Mouse (Mus musculus) forebrain, embryonic 12.5 days (tissue): Measurements from ENCODE around the gene Pcdh7. TPM values are rescaled to one million over a fixed set of nuclear protein-coding genes. Genes with fewer than 3 reads are reported as not detected.

ENCODE experiments used
- ATAC-seq: fragments of 200-750 bp; cut with Nextera tagmentation; 2 replicates; pipeline ENCODE4 v1.8.0; 2017; ENCODE audit warnings: moderate TSS enrichment; ENCODE audit not compliant: low FRiP score
- H3K27ac ChIP-seq: fragments of 300-500 bp; sonication (generic); 2 replicates; pipeline ENCODE4 v1.5.1; 2016; ENCODE audit warnings: mild to moderate bottlenecking
- H3K27me3 ChIP-seq: fragments of 300-500 bp; sonication (generic); 2 replicates; pipeline ENCODE4 v1.6.1; 2016; ENCODE audit warnings: mild to moderate bottlenecking
- H3K36me3 ChIP-seq: fragments of 300-500 bp; sonication (generic); replicated peaks from 2 replicates; pipeline ENCODE4 v1.6.1; 2016; ENCODE audit warnings: mild to moderate bottlenecking
- H3K4me1 ChIP-seq: fragments of 300-500 bp; sonication (generic); 2 replicates; pipeline ENCODE4 v1.6.1; 2016
- H3K4me2 ChIP-seq: fragments of 300-500 bp; sonication (generic); 2 replicates; pipeline ENCODE4 v1.6.1; 2016; ENCODE audit warnings: mild to moderate bottlenecking, moderate library complexity
- H3K4me3 ChIP-seq: fragments of 300-500 bp; sonication (generic); replicated peaks from 2 replicates; pipeline ENCODE4 v1.5.1; 2016; ENCODE audit warnings: mild to moderate bottlenecking
- H3K9ac ChIP-seq: fragments of 300-500 bp; sonication (generic); 2 replicates; pipeline ENCODE4 v1.6.1; 2016; ENCODE audit warnings: mild to moderate bottlenecking
- H3K9me3 ChIP-seq: fragments of 300-500 bp; sonication (generic); 2 replicates; pipeline ENCODE4 v1.6.1; 2016
- WGBS: fragments of 180-500 bp; shearing (Covaris S2); methylation state at CpG from one replicate; pipeline ENCODE4 v1.1.7; 2016; 5-methylcytosine and 5-hydroxymethylcytosine counted together
- polyA plus RNA-seq: library from polyadenylated mRNA; unstranded; fragments of >200 nt; fragmentation: Nextera tagmentation; extraction: Ambion mirVana; gene quantifications from 2 replicates; pipeline ENCODE4 v1.2.1, GENCODE M21; 2016

The Pcdh7 gene
- polyA plus RNA-seq, 1 experiment from 2014 or later: 9.4 TPM

GRCm38 (mm10) chr5:57907218-57907617, 189.5 kb downstream of the Pcdh7 start:
- 81% methylated on average over 4 of the region's 4 CpGs for WGBS
- H3K4me3 ChIP-seq: no peak overlapping the region
- ATAC-seq: no peak
- H3K36me3 ChIP-seq: no peaks in the 10 kb centered on the region
- no peak overlapping the region for H3K27ac ChIP-seq
- no peak overlapping the region for H3K9ac ChIP-seq
- H3K4me2 ChIP-seq: no peak overlapping the region
- no peaks in the 10 kb centered on the region for H3K27me3 ChIP-seq
- no peaks in the 10 kb centered on the region for H3K9me3 ChIP-seq
- no peaks in the 10 kb centered on the region for H3K4me1 ChIP-seq

- no peak for ATAC-seq
- 92% methylated on average over 5 of the region's 5 CpGs for WGBS
- no peak overlapping the region for H3K4me2 ChIP-seq
- no peak overlapping the region for H3K9ac ChIP-seq
- no peaks in the 10 kb centered on the region for H3K9me3 ChIP-seq
- H3K4me1 ChIP-seq: no peaks in the 10 kb centered on the region
- H3K36me3 ChIP-seq: no peaks in the 10 kb centered on the region
- no peak overlapping the region for H3K4me3 ChIP-seq
- H3K27me3 ChIP-seq: no peaks in the 10 kb centered on the region
- H3K27ac ChIP-seq: no peak overlapping the region
Observed at GRCm38 (mm10) chr5:57921140-57921539, 203.4 kb downstream of the Pcdh7 start.

DNA sequence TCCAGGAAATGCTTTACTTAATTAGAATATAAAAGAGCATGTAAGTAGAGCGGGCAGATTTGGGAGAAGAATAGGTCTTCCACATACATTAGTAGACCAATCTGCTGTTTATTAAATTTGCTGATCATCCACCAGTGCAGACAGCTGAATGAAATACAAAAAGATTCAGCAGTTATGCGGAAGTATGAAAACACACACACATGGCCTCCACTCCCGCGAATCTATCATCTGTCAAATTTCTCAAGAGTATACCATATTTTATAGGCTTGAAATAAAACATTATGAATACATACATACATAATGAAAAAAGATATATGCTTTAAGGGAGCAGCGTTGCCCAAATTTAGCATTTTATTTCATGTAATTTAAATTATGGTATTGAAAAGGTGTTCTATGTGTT, 213.6 kb downstream of the Pcdh7 start:
- H3K36me3 ChIP-seq: no peaks in the 10 kb centered on the region
- H3K27ac ChIP-seq: no peak overlapping the region
- 89% methylated on average over 5 of the region's 5 CpGs for WGBS
- H3K4me2 ChIP-seq: no peak overlapping the region
- H3K4me1 ChIP-seq: no peaks in the 10 kb centered on the region
- no peaks in the 10 kb centered on the region for H3K27me3 ChIP-seq
- no peak overlapping the region for H3K9ac ChIP-seq
- no peak overlapping the region for H3K4me3 ChIP-seq
- no peak for ATAC-seq
- no peaks in the 10 kb centered on the region for H3K9me3 ChIP-seq

- ATAC-seq: no peak
- Histone ChIP-seq H3K27ac (no peak overlapping the region), H3K27me3 (no peaks in the 10 kb centered on the region), H3K9ac (no peak overlapping the region), H3K4me1 (no peaks in the 10 kb centered on the region), H3K36me3 (no peaks in the 10 kb centered on the region), H3K4me2 (no peak overlapping the region), H3K9me3 (no peaks in the 10 kb centered on the region), H3K4me3 (no peak overlapping the region)
- 90% methylated on average over 5 of the region's 5 CpGs for WGBS
Observed at GRCm38 (mm10) chr5:57931738-57932137, 214.0 kb downstream of the Pcdh7 start.

- Histone ChIP-seq H3K4me1 (no peaks in the 10 kb centered on the region), H3K4me2 (no peak overlapping the region), H3K9ac (no peak overlapping the region), H3K27ac (no peak overlapping the region), H3K36me3 (no peaks in the 10 kb centered on the region), H3K27me3 (no peaks in the 10 kb centered on the region), H3K9me3 (no peaks in the 10 kb centered on the region), H3K4me3 (no peak overlapping the region)
- WGBS: 88% methylated on average over 2 of the region's 2 CpGs
- ATAC-seq: no peak
Observed at GRCm38 (mm10) chr5:57934666-57935065, 216.9 kb downstream of the Pcdh7 start.

DNA sequence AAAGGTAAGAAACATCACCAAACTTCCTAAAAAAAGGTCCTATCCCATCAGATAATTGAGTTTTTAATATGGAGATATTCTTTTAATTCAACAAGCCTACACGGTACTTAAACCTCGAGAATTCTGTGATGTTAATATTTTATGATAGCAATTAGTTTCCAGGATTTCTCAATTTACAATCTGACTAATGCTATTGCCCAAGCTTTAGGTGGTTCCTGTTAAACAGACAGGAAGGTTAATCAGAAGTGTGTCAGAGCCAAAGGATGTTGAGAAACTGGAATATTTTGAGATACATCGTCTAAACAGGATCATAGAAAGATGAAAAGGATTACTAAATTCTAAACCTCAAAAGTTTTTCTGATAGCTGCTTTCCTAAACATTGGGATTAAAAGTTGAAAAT, 222.7 kb downstream of the Pcdh7 start:
- WGBS: 89% methylated on average over 3 of the region's 3 CpGs
- Histone ChIP-seq H3K9ac (no peak overlapping the region), H3K27me3 (no peaks in the 10 kb centered on the region), H3K4me1 (no peaks in the 10 kb centered on the region), H3K4me2 (no peak overlapping the region), H3K9me3 (no peaks in the 10 kb centered on the region), H3K36me3 (no peaks in the 10 kb centered on the region), H3K4me3 (no peak overlapping the region), H3K27ac (no peak overlapping the region)
- no peak for ATAC-seq

- Histone ChIP-seq H3K27ac (no peak overlapping the region), H3K4me3 (no peak overlapping the region), H3K27me3 (no peaks in the 10 kb centered on the region), H3K9me3 (no peaks in the 10 kb centered on the region), H3K36me3 (no peaks in the 10 kb centered on the region), H3K4me2 (no peak overlapping the region), H3K4me1 (no peaks in the 10 kb centered on the region), H3K9ac (no peak overlapping the region)
- WGBS: 94% methylated on average over 2 of the region's 2 CpGs
- no peak for ATAC-seq
Observed at GRCm38 (mm10) chr5:57943176-57943575, 225.4 kb downstream of the Pcdh7 start.

- Histone ChIP-seq H3K4me2 (no peak overlapping the region), H3K27ac (no peak overlapping the region), H3K4me3 (no peak overlapping the region), H3K36me3 (no peaks in the 10 kb centered on the region), H3K9me3 (no peaks in the 10 kb centered on the region), H3K9ac (no peak overlapping the region), H3K4me1 (no peaks in the 10 kb centered on the region), H3K27me3 (no peaks in the 10 kb centered on the region)
- 93% methylated on average over 2 of the region's 2 CpGs for WGBS
- ATAC-seq: no peak
Observed at GRCm38 (mm10) chr5:57943611-57944010, 225.8 kb downstream of the Pcdh7 start.

- H3K4me1 ChIP-seq: no peaks in the 10 kb centered on the region
- H3K27ac ChIP-seq: no peak overlapping the region
- no peak overlapping the region for H3K4me3 ChIP-seq
- H3K36me3 ChIP-seq: no peaks in the 10 kb centered on the region
- no peak for ATAC-seq
- H3K4me2 ChIP-seq: no peak overlapping the region
- no peaks in the 10 kb centered on the region for H3K9me3 ChIP-seq
- 66% methylated on average over 3 of the region's 3 CpGs for WGBS
- no peaks in the 10 kb centered on the region for H3K27me3 ChIP-seq
- no peak overlapping the region for H3K9ac ChIP-seq
Observed at GRCm38 (mm10) chr5:57945419-57945818, 227.7 kb downstream of the Pcdh7 start.

- no peaks in the 10 kb centered on the region for H3K9me3 ChIP-seq
- no peak overlapping the region for H3K4me2 ChIP-seq
- no peaks in the 10 kb centered on the region for H3K36me3 ChIP-seq
- no peaks in the 10 kb centered on the region for H3K4me1 ChIP-seq
- no peak overlapping the region for H3K4me3 ChIP-seq
- 59% methylated on average over 1 of the region's 1 CpGs for WGBS
- ATAC-seq: no peak
- no peak overlapping the region for H3K9ac ChIP-seq
- no peaks in the 10 kb centered on the region for H3K27me3 ChIP-seq
- no peak overlapping the region for H3K27ac ChIP-seq
Observed at GRCm38 (mm10) chr5:57959317-57959716, 241.6 kb downstream of the Pcdh7 start.

DNA sequence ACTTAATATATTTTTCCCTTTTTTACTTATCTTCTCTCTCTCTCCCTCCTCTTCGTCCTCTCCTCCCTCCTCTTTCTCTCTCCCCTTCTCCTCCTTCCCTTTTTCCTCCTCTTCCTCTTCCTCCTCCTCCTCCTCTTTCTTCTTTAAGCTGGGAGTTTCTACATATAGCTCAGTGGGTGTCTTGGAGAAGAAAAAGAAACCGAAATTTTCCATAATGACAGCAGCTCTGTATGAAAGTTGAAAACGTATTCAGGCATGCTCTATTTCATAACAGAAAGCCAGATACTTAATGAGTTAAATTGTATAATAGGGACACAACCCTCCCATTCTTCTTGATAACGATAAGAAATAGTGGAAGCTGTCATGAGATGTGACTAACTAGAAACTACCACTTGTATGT, 246.0 kb downstream of the Pcdh7 start:
- Histone ChIP-seq H3K4me2 (no peak overlapping the region), H3K9me3 (no peaks in the 10 kb centered on the region), H3K27me3 (no peaks in the 10 kb centered on the region), H3K27ac (no peak overlapping the region), H3K4me1 (no peaks in the 10 kb centered on the region), H3K9ac (no peak overlapping the region), H3K36me3 (no peaks in the 10 kb centered on the region), H3K4me3 (no peak overlapping the region)
- 60% methylated on average over 4 of the region's 4 CpGs for WGBS
- no peak for ATAC-seq

GRCm38 (mm10) chr5:57964201-57964600, 246.4 kb downstream of the Pcdh7 start:
- no peaks in the 10 kb centered on the region for H3K9me3 ChIP-seq
- H3K4me3 ChIP-seq: no peak overlapping the region
- no peaks in the 10 kb centered on the region for H3K36me3 ChIP-seq
- no peaks in the 10 kb centered on the region for H3K27me3 ChIP-seq
- no peak overlapping the region for H3K9ac ChIP-seq
- H3K27ac ChIP-seq: no peak overlapping the region
- no peak for ATAC-seq
- no peaks in the 10 kb centered on the region for H3K4me1 ChIP-seq
- no peak overlapping the region for H3K4me2 ChIP-seq
- 91% methylated on average over 4 of the region's 4 CpGs for whole genome bisulfite sequencing

GRCm38 (mm10) chr5:57993584-57993983, 275.8 kb downstream of the Pcdh7 start:
- 75% methylated on average over 2 of the region's 2 CpGs for WGBS
- H3K4me1 ChIP-seq: no peaks in the 10 kb centered on the region
- H3K27me3 ChIP-seq: no peaks in the 10 kb centered on the region
- no peak overlapping the region for H3K4me3 ChIP-seq
- no peak overlapping the region for H3K9ac ChIP-seq
- H3K4me2 ChIP-seq: no peak overlapping the region
- no peak overlapping the region for H3K27ac ChIP-seq
- H3K9me3 ChIP-seq: no peaks in the 10 kb centered on the region
- ATAC-seq: no peak
- no peaks in the 10 kb centered on the region for H3K36me3 ChIP-seq

GRCm38 (mm10) chr5:58021331-58021730, 303.6 kb downstream of the Pcdh7 start:
- Histone ChIP-seq H3K4me1 (no peaks in the 10 kb centered on the region; the same call in 1 of the 2 replicates), H3K4me2 (no peak overlapping the region), H3K4me3 (no peak overlapping the region), H3K36me3 (no peaks in the 10 kb centered on the region), H3K9me3 (no peaks in the 10 kb centered on the region), H3K27ac (no peak overlapping the region), H3K9ac (no peak overlapping the region), H3K27me3 (no peaks in the 10 kb centered on the region)
- no peak for ATAC-seq
- WGBS: 60% methylated on average over 2 of the region's 2 CpGs
